Mouse (Mus musculus) Muller cell, postnatal 12 days (primary cell): Measurements from ENCODE around the gene Fgfr2.

ENCODE experiments used
- DNase-seq: peaks from one replicate; pipeline ENCODE4 v3.0.0-alpha.2; 2015; ENCODE audit errors: inconsistent ontology term

Gene Fgfr2

DNA sequence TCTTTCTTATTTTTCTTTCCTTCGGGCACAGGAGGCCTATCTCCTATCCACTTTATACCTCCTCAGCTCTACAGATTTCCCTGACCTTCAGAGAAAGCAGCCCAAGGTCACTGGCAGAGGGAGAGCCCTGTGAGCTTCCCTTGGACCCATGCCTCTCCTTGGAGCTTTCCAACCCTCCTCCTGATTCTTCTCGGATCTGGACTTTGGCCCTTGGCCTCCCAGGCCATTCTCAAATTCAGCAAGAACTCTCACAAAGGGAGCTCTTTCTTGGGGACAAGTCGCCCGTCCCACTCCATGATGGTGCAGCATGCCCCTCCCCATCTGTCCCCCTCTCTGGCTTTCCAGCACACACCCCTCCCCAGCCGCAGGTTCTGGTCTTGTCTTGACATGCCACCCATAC, 2172.1 kb downstream of the Fgfr2 start:
- DNase-seq: no peak

DNA sequence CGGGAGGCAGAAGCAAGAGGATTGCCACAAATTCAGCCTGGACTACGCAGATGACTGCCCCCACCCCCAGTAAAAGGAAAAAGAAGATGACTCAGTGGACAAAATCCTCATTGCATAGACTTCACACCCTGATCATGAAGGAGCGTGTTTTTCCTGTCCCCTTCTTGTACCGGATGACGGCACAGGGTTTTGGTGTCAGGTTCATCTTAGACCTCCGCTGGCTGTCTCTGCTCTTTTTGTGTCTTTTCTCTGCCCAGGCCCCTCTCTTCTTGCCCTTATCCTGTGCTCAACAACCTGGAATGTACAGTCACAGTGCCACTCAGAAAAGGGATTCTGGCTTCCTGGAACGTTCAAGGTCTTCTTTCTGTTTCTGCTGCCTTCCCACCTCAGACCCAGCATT, 2172.7 kb downstream of the Fgfr2 start:
- DNase-seq: no peak

DNA sequence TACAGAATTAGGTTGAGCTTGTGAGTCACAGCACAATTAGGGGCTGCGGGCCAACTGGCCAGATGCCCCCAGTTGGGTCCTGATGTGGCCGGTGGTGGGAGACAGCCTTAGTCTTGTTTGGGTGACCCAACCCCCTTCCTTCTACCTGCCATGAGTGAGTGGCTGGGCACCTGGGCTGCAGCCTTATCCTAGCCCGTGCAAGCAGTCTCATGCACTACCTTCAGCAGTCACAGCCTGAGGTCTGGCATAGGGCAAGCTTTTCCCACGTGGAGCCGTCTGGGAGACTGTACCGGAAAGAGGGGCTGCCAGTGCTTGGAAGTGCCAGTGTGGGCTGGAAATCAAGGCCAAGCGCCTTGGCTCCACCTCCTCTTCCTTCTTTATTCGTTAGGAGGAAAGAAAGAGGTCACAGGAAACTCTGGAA, 2173.8 kb downstream of the Fgfr2 start:
- peak; percentile 81 for DNase-seq

DNA sequence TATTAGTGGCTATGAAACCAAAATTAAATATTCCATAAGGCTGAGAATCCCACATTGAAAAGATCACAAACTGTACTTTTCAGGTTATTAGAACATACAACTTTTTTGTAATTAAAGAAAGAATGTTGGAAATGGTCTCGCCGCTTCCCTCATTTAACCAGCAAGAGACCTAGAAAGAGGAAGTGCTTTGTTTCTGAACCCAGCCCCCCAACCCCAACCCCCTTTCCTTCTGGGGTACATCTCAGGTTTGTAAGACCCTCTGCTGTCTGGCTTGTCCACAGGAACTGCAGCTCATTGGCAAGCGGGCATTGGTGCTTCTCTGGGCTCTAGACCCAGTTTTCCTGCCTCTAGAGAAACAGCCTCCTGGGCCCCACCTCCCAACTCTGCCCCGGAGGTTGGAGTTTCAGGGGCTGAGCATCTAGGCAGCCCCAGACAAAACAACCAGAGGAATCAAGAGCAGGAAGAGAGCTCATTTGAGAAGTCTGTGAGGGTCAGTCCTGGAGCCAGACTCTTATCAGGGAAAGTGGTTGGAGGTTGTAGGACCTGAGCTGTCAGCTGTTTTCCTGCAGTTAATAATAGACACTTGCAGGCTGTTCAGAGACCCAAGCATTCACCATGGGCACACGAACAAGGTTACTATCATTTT, 2174.5 kb downstream of the Fgfr2 start:
- DNase-seq: peak; percentile 35

GRCm38 (mm10) chr7:130946303-130946702, 2176.8 kb downstream of the Fgfr2 start:
- peak; percentile 41 for DNase-seq

- DNase-seq: no peak
Observed at GRCm38 (mm10) chr7:130945730-130946129, 2177.4 kb downstream of the Fgfr2 start.

DNA sequence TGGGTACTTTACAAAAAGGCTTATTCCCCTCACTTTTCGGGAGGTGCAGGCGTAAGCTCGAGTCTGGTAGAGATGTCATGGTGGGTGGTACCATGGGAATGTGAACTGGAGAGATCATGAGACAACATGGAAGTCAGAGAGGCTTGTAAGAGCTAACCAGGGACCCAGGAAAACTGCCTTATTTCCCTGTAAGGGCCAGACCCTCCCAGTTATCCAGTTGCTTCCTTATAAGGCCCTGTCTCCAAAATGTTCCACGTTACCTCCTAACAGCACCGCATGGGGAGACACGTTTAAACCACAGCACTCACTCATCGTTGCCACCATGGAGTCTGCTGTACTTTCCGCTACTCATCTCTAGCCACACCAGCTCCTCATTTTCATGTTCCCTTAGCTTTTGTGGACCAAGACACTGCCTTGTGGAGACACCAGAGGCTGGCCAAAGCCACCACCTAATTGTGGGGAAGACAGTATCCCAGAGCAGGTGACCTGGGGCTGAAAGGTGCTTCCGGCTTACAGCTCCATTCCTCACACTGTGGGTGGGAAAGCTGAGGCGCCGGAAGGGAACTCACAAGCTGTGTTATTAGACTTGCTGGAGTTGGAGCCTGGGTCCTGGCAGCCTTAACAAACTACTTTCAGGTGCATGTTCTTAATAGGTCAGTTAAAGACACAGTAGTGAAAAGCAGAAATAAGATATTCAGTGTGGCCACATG, 2178.2 kb downstream of the Fgfr2 start:
- DNase-seq: no peak

GRCm38 (mm10) chr7:130943280-130943895, 2179.8 kb downstream of the Fgfr2 start:
- peak; percentile 35 for DNase-seq

- no peak for DNase-seq
Observed at GRCm38 (mm10) chr7:130940733-130941132, 2182.4 kb downstream of the Fgfr2 start.

- no peak for DNase-seq
Observed at GRCm38 (mm10) chr7:130938896-130939295, 2184.3 kb downstream of the Fgfr2 start.

- DNase-seq: no peak
Observed at GRCm38 (mm10) chr7:130938005-130938404, 2185.1 kb downstream of the Fgfr2 start.

DNA sequence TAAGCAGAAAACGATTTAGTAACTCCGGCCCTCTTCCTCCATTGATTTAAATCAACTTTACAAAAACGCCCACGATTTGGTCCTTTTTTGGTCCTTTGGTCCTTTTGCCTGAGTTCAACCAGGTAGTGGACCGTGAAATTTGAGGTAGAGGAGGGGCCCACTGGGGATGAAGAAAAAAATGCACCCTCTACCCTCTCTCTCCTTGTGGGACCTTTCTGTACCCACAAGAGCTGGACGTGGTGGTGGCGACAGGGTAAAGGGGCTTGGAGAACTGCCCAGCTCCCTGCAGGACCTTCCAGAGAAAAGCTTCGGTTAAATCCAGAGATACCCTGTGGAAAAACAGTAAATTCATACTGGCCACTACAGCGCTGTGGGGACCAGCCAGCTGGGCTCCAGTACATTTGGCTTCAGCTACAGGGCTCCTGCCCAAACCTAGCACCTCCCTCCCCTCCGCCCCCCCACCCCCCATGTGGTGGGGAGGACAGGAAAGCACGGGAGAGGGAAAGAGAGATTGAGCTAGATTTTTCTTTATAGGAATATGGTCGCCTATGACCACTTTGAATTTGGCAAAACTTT, 2185.8 kb downstream of the Fgfr2 start:
- DNase-seq: peak; percentile 40

DNA sequence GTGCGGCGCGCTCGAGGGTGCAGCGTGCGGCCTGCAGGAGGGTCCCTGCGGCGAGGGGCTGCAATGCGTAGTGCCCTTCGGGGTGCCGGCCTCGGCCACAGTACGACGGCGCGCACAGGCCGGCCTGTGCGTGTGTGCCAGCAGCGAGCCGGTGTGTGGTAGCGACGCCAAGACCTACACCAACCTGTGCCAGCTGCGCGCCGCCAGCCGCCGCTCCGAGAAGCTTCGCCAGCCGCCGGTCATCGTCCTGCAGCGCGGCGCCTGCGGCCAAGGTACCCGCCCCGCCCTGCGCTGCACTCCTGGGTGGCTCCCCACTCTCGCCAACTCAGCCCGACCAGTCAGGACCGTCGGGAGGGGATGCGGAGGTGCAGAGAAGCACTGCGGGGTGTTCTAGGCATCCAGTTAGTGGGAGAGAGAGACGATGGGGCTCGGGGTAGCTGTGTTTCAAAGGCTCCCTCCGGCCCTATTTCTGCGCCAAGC, 2186.6 kb downstream of the Fgfr2 start:
- peak; percentile 67 for DNase-seq

GRCm38 (mm10) chr7:130935793-130936471, 2187.2 kb downstream of the Fgfr2 start, which contains the start of gene Htra1:
Gene Htra1, plus strand, starts transcription at chr7:130936111.
- DNase-seq: peak; percentile 94

DNA sequence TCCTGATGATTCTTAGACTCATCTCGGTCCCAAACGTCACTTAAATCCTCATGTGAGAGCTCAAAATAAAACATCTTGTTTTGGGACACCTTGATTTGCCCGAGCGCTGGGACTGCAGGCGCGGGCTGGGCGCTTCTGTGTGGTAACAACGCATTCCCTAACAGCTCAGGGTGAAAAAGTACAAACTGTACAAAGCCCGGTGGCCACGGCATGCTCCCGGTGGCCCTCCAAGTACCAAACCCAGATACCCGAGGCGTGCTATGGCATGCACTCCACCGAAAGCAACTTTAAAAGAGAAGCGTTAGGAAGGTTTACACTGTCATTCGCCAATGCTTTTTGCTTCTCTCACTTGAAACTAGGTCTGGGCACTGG, 2187.7 kb downstream of the Fgfr2 start:
- no peak for DNase-seq

- no peak for DNase-seq
Observed at GRCm38 (mm10) chr7:130934654-130935053, 2188.5 kb downstream of the Fgfr2 start.

DNA sequence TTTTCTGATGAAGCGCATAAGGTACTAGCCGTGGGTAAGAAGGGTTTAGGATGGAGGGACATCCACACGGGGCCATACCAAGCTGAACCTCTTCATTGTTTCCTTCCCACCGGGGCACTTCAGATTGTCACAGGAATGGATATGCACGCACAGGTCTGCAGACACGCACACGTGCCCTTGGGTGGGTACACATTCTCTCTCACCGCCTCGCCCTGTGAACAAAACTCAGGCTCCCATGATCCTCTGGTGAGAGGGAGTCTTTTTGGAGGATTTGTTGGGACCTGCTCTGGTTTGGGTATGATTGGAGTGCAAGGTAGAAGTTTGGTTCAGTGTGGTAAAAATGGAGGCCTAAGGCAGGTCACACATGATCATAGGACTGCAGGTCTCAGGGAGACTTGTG, 2190.2 kb downstream of the Fgfr2 start:
- no peak for DNase-seq

GRCm38 (mm10) chr7:130930401-130930800, 2192.7 kb downstream of the Fgfr2 start:
- DNase-seq: no peak

DNA sequence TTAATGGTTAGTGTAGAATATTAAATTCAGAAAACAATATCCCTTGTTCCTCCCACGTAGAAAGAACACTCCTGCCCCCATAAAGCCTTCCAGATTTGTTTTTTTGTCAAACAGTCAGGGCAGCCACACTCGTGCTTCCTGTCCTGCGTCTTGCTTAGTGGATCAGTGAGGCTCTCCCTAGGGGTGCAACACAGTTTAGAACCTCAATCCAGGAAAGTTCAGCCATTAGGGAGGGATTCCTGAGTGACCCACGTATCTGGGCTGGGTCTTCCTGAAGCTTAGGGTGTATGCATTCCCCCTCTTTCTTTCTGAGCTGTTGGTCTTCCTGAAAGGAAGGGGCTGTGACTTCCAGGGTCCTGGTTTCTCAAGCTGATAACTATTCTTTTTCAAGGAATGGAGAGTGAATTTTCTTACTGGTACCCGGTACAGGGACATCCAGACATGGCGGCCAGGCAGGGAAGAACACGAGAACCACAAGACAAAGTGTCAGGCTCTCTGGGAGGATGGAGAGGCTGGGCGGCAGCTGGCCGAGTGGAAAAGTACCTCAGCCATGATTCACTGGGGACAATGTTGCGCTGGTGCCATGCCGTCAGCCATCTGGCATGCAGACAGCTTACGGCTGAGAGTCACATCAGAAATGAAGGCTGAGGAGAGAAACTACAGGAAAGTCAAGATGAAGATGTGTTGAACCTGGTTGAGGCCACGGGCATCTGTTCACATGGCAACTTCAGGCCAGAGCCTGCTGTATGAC, 2200.0 kb downstream of the Fgfr2 start:
- DNase-seq: no peak

DNA sequence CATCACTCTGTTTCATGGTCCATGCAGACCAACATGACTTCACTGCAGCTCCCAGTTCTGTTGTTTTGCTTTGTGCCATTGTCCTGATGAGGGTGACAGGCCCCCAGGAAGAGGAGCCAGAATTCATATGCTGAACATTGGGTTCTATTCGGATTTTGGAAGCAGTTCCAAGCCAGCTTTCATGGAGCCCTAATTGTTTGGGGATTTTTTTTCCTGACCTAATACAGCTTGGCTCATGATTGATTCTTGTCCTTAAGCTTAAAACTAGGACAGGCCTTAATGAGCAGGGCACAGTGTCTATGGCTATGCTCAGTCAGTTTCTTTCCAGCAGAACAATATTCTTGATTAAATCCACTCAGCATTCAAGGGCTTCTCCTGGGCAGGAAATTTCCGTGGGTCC, 2204.9 kb downstream of the Fgfr2 start:
- peak; percentile 35 for DNase-seq

DNA sequence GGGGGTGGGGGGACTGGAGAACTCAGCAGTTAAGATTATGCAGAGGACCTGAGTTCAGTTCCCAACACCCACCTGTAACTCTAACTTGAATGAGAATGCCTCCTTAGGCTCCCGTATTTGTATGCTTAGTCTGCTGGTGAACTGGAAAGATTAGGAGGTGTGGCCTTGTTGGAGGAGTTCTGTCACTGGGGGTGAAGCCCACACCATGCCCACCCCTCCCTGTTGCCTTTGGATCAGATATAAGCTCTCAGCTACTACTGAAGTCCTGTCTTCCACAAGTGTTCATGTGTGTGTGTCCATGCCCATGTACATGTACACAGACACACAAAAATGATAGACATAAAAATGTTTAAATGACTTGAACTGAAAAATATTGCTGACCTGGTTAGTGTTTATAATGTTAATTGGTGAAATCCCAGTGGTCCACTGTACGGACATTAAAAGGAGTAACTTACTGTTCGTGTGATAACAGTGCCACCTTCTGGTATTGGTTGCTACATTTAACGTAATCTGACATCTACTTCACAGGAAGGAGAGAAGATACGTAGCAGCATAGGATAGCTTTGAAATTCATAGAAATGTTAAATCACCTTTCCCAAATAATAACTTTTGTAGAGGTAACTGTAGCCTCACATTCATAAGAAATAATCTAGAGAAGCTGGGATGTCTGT, 2208.3 kb downstream of the Fgfr2 start:
- DNase-seq: peak; percentile 58
